Mouse (Mus musculus): ENCODE results near the gene Tcam1. TPM values are rescaled to one million over a fixed set of nuclear protein-coding genes. Genes with fewer than 3 reads are reported as not detected.
A peak's percentile ranks its signal among the peaks of the same experiment; 100 is the strongest.

Tcam1 gene
- polyA plus RNA-seq, 2 experiments, result 0.09 to 0.20 TPM

DNA sequence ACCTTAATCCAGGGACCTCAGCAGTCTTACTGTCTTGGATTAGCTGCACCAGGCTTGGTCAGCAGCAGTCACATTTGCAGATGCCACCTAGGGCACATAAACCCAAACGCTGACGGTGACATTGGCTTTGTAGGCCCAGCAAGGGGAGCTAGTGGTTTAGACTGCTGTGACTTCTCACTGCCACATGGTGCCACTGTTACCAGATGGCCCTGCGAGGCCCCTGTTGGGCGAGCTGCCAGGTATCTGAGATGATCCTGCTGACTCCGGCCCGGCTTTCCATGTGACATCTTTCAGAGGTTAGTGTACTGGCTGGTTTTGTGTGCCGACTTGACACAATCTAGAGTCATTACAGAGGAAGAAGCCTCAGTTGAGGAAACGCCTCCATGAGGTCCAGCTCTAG lies 12.9 kb downstream of the Tcam1 start:
- WGBS (ENCODE audit: insufficient replicate concordance), result 63% methylated on average over 8 of the region's 8 CpGs

DNA sequence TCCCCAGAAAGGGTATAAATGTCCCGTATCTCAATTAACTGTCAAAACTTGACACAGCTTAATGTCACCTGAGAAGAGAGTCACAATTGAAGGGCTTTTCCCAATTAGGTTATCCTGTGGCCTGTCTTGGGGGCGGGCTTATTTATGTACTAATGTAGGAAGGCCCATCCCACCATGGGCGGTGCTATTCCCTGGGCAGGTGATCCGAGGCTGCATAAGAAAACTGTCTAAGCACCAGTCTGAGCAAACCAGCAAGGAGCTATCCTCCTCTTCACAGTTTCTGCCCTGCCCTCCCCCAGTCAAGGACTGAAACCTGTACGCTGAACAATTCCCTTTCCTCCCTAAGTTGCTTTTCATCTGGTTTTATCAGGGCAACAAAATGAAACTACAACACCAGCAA lies 13.9 kb downstream of the Tcam1 start:
- no peaks in the 10 kb centered on the region for H3K36me3 ChIP-seq (replicated peaks; ENCODE audit: control insufficient read depth, insufficient read depth, low read depth)
- TF ChIP-seq CTCF (IDR thresholded peaks at IDR 0.05; ENCODE audit: low read depth), result no peak
- TF ChIP-seq EP300 (IDR thresholded peaks at IDR 0.05; ENCODE audit: low read depth), result no peak
- H3K9ac ChIP-seq (replicated peaks), result no peak overlapping the region
- no peaks in the 10 kb centered on the region for H3K4me1 ChIP-seq (replicated peaks; ENCODE audit: control insufficient read depth in 2 of 2, insufficient read depth in 2 of 2, low read length in 1 of 2)
- 72% methylated on average over 5 of the region's 5 CpGs for WGBS (ENCODE audit: insufficient replicate concordance)
- no peak overlapping the region for H3K27ac ChIP-seq
- H3K9me3 ChIP-seq (ENCODE audit: control insufficient read depth, low read length), result no peaks in the 10 kb centered on the region
- ATAC-seq (ENCODE audit: insufficient read depth) (no peak), DNase-seq (ENCODE audit: low read depth in 3 of 3, low spot score in 3 of 3) (no peak)
- no peak overlapping the region for H3K4me2 ChIP-seq (ENCODE audit: low read depth)
- no peak overlapping the region for H3K4me3 ChIP-seq (ENCODE audit: insufficient read depth in 1 of 2, low read depth in 2 of 2, low read length in 2 of 2)
- no peaks in the 10 kb centered on the region for H3K27me3 ChIP-seq (ENCODE audit: control insufficient read depth, insufficient read depth, low read length)

More for the DNA sequence above, 12.9 kb downstream of the Tcam1 start:
- Histone ChIP-seq H3K36me3 (replicated peaks; ENCODE audit: control insufficient read depth, insufficient read depth, low read depth) (no peaks in the 10 kb centered on the region), H3K4me3 (ENCODE audit: insufficient read depth in 1 of 2, low read depth in 2 of 2, low read length in 2 of 2) (no peak overlapping the region), H3K4me2 (ENCODE audit: low read depth) (no peak overlapping the region), H3K9me3 (ENCODE audit: control insufficient read depth, low read length) (no peaks in the 10 kb centered on the region), H3K27me3 (ENCODE audit: control insufficient read depth, insufficient read depth, low read length) (no peaks in the 10 kb centered on the region), H3K4me1 (replicated peaks; ENCODE audit: control insufficient read depth in 2 of 2, insufficient read depth in 2 of 2, low read length in 1 of 2) (no peaks in the 10 kb centered on the region), H3K27ac (no peak overlapping the region), H3K9ac (replicated peaks) (no peak overlapping the region)
- ATAC-seq (ENCODE audit: insufficient read depth) (no peak), DNase-seq (ENCODE audit: low read depth in 3 of 3, low spot score in 3 of 3) (no peak)
- TF ChIP-seq CTCF (IDR thresholded peaks at IDR 0.05; ENCODE audit: low read depth), result peak; percentile 42
- no peak for TF ChIP-seq EP300 (IDR thresholded peaks at IDR 0.05; ENCODE audit: low read depth)

DNA sequence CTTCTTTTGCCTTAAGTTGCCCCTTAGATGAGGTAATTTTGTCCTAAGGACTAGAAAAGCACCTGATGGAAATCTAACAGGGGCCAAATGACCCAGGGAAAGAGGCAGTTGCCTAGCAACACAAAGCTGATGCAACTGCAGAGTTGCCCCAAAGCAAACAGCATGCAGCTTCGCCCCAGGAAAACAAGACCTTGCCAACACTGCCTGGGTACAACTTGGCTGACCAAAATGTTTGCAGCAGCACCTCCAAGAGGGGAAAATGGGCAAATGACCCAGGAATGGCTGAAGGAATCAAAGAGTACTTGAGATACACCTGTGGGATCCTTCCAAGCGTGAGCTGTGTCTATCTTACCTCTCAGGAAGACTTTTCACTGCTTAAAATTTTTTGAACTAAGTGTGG lies 15.4 kb downstream of the Tcam1 start:
- no peaks in the 10 kb centered on the region for H3K4me1 ChIP-seq (replicated peaks; ENCODE audit: control insufficient read depth in 2 of 2, insufficient read depth in 2 of 2, low read length in 1 of 2)
- no peak overlapping the region for H3K4me2 ChIP-seq (ENCODE audit: low read depth)
- DNase-seq (ENCODE audit: low read depth in 3 of 3, low spot score in 3 of 3) (no peak), ATAC-seq (ENCODE audit: insufficient read depth) (no peak)
- H3K9me3 ChIP-seq (ENCODE audit: control insufficient read depth, low read length), result no peaks in the 10 kb centered on the region
- no peak overlapping the region for H3K9ac ChIP-seq (replicated peaks)
- H3K27me3 ChIP-seq (ENCODE audit: control insufficient read depth, insufficient read depth, low read length), result no peaks in the 10 kb centered on the region
- 59% methylated on average over 2 of the region's 2 CpGs for WGBS (ENCODE audit: insufficient replicate concordance)
- no peak overlapping the region for H3K27ac ChIP-seq
- TF ChIP-seq CTCF (IDR thresholded peaks at IDR 0.05; ENCODE audit: low read depth), result no peak
- no peak for TF ChIP-seq EP300 (IDR thresholded peaks at IDR 0.05; ENCODE audit: low read depth)
- no peak overlapping the region for H3K4me3 ChIP-seq (ENCODE audit: insufficient read depth in 1 of 2, low read depth in 2 of 2, low read length in 2 of 2)
- no peaks in the 10 kb centered on the region for H3K36me3 ChIP-seq (replicated peaks; ENCODE audit: control insufficient read depth, insufficient read depth, low read depth)

DNA sequence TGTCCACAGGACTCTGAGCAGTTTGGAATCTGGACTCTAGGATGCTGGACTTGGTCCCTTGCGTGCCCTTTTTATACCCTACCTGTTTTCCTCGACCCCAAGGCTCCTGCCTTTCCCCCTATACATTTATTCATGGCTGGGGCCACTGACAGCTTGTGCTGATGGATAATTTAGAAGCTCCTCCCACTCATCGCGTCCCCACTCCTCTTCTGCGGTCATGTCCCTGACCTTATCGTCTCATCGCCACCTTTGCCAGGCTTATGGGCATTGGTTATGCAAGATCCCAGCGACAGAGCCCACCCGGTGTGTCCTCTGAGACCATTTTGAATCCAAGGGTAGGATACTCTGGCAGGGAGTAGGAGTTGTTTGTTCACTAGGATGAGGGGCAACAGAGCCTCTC lies 25.3 kb downstream of the Tcam1 start, which contains the start of gene Gh:
TSS of gene Gh (minus strand) at position 101 of the 400 bp plus-strand sequence.
- Histone ChIP-seq H3K4me3 (ENCODE audit: insufficient read depth in 1 of 2, low read depth in 2 of 2, low read length in 2 of 2) (no peak within 1 kb of the TSS), H3K9ac (replicated peaks) (no peak within 1 kb of the TSS), H3K36me3 (replicated peaks; ENCODE audit: control insufficient read depth, insufficient read depth, low read depth) (no peaks in the 10 kb centered on the region), H3K4me2 (ENCODE audit: low read depth) (no peak within 1 kb of the TSS), H3K27me3 (ENCODE audit: control insufficient read depth, insufficient read depth, low read length) (no peaks in the 10 kb centered on the region), H3K9me3 (ENCODE audit: control insufficient read depth, low read length) (no peaks in the 10 kb centered on the region), H3K4me1 (replicated peaks; ENCODE audit: control insufficient read depth in 2 of 2, insufficient read depth in 2 of 2, low read length in 1 of 2) (no peaks in the 10 kb centered on the region), H3K27ac (no peak within 1 kb of the TSS)
- 57% methylated on average over 9 of the region's 9 CpGs for WGBS (ENCODE audit: insufficient replicate concordance)
- no peak for DNase-seq (ENCODE audit: low read depth in 3 of 3, low spot score in 3 of 3)
- no peak for ATAC-seq (ENCODE audit: insufficient read depth)
- TF ChIP-seq CTCF (IDR thresholded peaks at IDR 0.05; ENCODE audit: low read depth) (no peak), EP300 (IDR thresholded peaks at IDR 0.05; ENCODE audit: low read depth) (no peak)

DNA sequence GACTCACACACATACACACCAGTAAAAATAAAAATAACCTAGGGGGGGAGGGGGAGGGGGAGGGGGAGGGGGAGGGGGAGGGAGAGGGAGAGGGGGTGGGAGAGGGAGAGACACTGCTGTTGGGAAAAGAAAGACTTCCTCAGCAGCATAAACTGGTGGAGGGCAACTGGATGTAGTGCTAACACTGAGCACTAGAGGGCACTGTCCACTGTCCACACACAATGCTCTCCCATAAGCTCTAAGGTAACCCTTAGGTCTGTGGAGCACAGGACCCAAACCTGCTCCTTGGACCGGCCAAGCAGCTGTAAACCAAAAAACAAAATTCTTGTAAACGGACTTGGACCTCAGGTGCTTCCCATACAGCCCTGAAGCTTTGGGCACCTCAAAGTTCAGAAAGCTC lies 26.2 kb downstream of the Tcam1 start:
- Histone ChIP-seq H3K27ac (no peak overlapping the region), H3K4me1 (replicated peaks; ENCODE audit: control insufficient read depth in 2 of 2, insufficient read depth in 2 of 2, low read length in 1 of 2) (0 out of 4 replicates have a peak, but pooled peaks cover 0 to 2% of the 10 kb centered on the region in 2 experiments), H3K4me2 (ENCODE audit: low read depth) (no peak overlapping the region), H3K9ac (replicated peaks) (no peak overlapping the region), H3K9me3 (ENCODE audit: control insufficient read depth, low read length) (no peaks in the 10 kb centered on the region), H3K27me3 (ENCODE audit: control insufficient read depth, insufficient read depth, low read length) (no peaks in the 10 kb centered on the region), H3K4me3 (ENCODE audit: insufficient read depth in 1 of 2, low read depth in 2 of 2, low read length in 2 of 2) (no peak overlapping the region), H3K36me3 (replicated peaks; ENCODE audit: control insufficient read depth, insufficient read depth, low read depth) (no peaks in the 10 kb centered on the region)
- WGBS (ENCODE audit: insufficient replicate concordance), result 8% methylated on average over 2 of the region's 2 CpGs
- DNase-seq (ENCODE audit: low read depth in 3 of 3, low spot score in 3 of 3) (peak; percentile 30 to 41 (median 35)), ATAC-seq (ENCODE audit: insufficient read depth) (peak; percentile 39; the same call in 1 of the 2 replicates)
- TF ChIP-seq EP300 (IDR thresholded peaks at IDR 0.05; ENCODE audit: low read depth) (no peak), CTCF (IDR thresholded peaks at IDR 0.05; ENCODE audit: low read depth) (peak; percentile 91)
